Mouse (Mus musculus): ENCODE results near the gene Muc5ac.

Muc5ac gene

DNA sequence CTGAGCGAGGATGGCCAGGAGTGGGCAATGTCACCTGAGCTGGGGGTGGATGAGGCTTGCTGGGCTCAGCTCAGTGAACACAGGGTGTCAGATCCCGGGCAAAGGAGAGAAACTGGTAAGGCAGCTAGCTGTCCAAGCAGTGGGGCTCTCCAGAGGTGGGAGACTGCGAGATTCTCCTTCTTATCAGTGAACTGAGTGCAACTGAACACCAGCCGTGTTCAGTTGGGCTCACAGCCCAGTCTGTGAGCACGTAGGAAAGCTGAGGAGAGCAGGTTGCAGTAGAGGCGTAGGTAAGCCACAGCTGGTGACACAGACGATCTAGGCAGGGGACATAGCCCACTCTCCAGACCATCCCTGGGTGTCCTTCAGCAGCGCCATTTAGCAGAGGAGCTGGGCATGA lies 47.7 kb downstream of the Muc5ac start:
- DNase-seq (ENCODE audit: low read depth): no peak

DNA sequence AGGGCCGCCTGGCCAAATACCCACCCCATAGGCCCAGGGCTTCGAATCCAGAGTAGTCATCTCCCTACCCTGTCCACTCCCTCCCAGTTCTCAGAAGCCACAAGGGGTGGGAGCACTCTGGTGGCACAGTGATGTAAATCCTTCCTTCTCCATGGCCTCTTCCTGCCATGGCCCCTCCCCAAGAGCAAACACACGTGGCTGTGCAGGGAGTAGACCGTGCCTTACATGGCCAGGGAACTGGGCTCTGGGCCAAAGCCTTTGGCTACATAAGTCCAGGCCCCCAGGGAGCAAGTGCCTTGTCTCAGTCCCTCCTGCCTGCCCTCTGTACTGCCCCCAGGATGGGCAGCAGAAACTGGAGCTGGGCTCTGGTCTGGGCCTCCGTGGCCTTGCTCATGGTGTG lies 50.0 kb downstream of the Muc5ac start, which contains the start of gene Muc5b:
TSS of gene Muc5b (plus strand) at position 292 of the 400 bp plus-strand sequence.
- no peak for DNase-seq (ENCODE audit: low read depth)

DNA sequence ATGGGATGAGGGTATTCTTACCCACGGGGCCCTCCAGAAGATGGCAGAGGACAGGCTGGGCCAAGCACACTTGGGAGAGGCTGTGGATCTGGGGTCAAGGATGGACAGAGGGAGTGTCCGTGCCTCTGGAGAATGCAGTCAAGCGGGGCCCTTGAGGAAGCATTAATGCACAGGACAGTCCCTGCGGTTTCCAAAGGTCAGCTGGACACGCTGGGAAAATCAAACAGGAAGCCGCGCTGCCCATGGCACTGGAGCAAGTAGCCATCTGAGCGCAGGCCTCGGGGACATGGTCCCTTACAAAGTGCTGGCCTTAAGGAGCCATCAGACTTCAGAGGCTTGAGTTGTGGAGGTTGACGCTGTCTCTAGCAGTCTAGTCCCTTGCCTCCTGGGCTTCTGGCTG lies 51.6 kb downstream of the Muc5ac start:
- no peak for DNase-seq (ENCODE audit: low read depth)

DNA sequence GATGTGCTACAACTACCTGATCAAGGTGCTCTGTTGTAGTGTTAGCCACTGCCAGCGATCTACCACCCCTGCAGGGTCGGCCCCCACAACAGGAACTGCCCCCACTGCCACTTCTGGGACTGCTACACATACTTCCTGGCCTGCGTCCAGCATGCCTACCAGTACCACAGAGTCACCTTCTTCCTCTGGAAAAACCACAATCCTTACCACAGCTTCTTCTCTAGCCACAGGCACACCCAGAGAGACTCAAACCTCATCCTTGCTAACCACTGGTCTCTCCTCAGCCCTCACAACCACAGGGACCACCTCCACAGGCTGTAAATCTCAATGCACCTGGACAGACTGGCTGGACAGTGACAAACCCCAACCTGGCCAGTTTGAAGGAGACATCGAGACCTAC lies 72.3 kb downstream of the Muc5ac start:
- no peak for DNase-seq (ENCODE audit: low read depth)

Measured in c-Kit-positive CD71-negative TER-119-negative erythroid progenitor cells, embryonic 14.5 days (primary cell).